Mouse (Mus musculus) neutrophil, adult 5-6 weeks (primary cell): Measurements from ENCODE around the gene Pdlim5. TPM values are rescaled to one million over a fixed set of nuclear protein-coding genes. Genes with fewer than 3 reads are reported as not detected.

Experiments
- ATAC-seq: fragments of 151-379, 151-347 bp; 2 replicates; pipeline ENCODE4 v1.8.0; 2017; ENCODE audit warnings: mild to moderate bottlenecking, moderate TSS enrichment; ENCODE audit not compliant: insufficient number of reproducible peaks, poor library complexity, low FRiP score, severe bottlenecking; ENCODE audit errors: extremely low read depth
- total RNA-seq: library from RNA; stranded (forward); fragments of 200-1000 nt; gene quantifications from 2 replicates; pipeline ENCODE4 v1.2.3, GENCODE M21; 2017

Pdlim5 gene
- total RNA-seq, 1 experiment from 2014 or later, result 69.4 TPM

GRCm38 (mm10) chr3:142293561-142293960, 101.9 kb downstream of the Pdlim5 start:
- peak; percentile 16; the same call in 1 of the 2 replicates for ATAC-seq

- ATAC-seq, result peak; percentile 87
These were observed 112.8 kb downstream of the Pdlim5 start for GRCm38 (mm10) chr3:142282706-142283105.

- ATAC-seq, result no peak
These were observed 113.8 kb downstream of the Pdlim5 start for GRCm38 (mm10) chr3:142281656-142282055.

- ATAC-seq, result peak; percentile 40; the same call in 1 of the 2 replicates
These were observed 114.4 kb downstream of the Pdlim5 start for GRCm38 (mm10) chr3:142281093-142281445.

GRCm38 (mm10) chr3:142280366-142281092, 115.0 kb downstream of the Pdlim5 start:
- ATAC-seq, result no peak

GRCm38 (mm10) chr3:142279011-142279410, 116.5 kb downstream of the Pdlim5 start:
- no peak for ATAC-seq

- ATAC-seq, result no peak
These were observed 119.0 kb downstream of the Pdlim5 start for GRCm38 (mm10) chr3:142276506-142276905.

- no peak for ATAC-seq
These were observed 120.5 kb downstream of the Pdlim5 start for GRCm38 (mm10) chr3:142274993-142275392.

GRCm38 (mm10) chr3:142274451-142274850, 121.0 kb downstream of the Pdlim5 start:
- ATAC-seq, result no peak

- ATAC-seq, result no peak
These were observed 122.2 kb downstream of the Pdlim5 start for GRCm38 (mm10) chr3:142273265-142273664.

GRCm38 (mm10) chr3:142256371-142256770, 139.1 kb downstream of the Pdlim5 start:
- ATAC-seq, result no peak

- no peak for ATAC-seq
These were observed 143.4 kb downstream of the Pdlim5 start for GRCm38 (mm10) chr3:142252086-142252485.

GRCm38 (mm10) chr3:142249458-142249857, 146.0 kb downstream of the Pdlim5 start:
- no peak for ATAC-seq

- ATAC-seq, result peak; percentile 44; the same call in 1 of the 2 replicates
These were observed 152.2 kb downstream of the Pdlim5 start for GRCm38 (mm10) chr3:142243263-142243662.

- no peak for ATAC-seq
These were observed 156.2 kb downstream of the Pdlim5 start for GRCm38 (mm10) chr3:142239298-142239697.

- no peak for ATAC-seq
These were observed 157.0 kb downstream of the Pdlim5 start for GRCm38 (mm10) chr3:142238260-142239046.

GRCm38 (mm10) chr3:142237621-142238020, 157.9 kb downstream of the Pdlim5 start:
- no peak for ATAC-seq

- ATAC-seq, result no peak
These were observed 161.7 kb downstream of the Pdlim5 start for GRCm38 (mm10) chr3:142233606-142234465.

- no peak for ATAC-seq
These were observed 166.8 kb downstream of the Pdlim5 start for GRCm38 (mm10) chr3:142228665-142229064.
